In the genomic region with DNA sequence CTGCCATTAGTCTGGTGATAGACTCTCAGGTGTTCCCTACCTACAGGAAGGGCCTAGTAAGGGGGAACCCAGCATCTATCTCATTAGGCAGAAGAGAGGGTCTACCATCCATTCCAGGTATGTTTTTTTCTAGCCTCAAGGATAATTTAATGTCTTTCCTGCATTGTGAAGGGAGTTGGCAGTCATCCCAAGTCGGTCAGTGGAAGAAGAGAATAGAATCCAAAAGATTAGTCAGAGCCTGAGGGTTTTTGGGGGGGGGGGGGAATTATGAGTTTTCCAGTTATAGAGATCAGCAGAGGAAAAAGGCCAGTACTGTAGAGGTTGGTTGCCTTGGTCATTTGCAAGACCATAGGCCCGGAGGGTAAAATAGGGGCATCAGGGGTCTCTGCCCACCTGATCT, we compare ENCODE assay signal across 17 mouse cellular contexts. TPM values are rescaled to one million over a fixed set of nuclear protein-coding genes. Genes with fewer than 3 reads are reported as not detected.
"Had no signal": no experiment of that assay in that cellular context is flagged by ENCODE, and none has a peak within 500 bp of the region (broad histone marks: within the 10 kb centered on the region; RNA-seq: fewer than 3 reads in every experiment).

No protein-coding gene starts in this region.

- H3K36me3 ChIP-seq: limb, embryonic 13.5 days; midbrain, embryonic 15.5 days; neural tube, embryonic 12.5 days had no signal

- H3K9me3 ChIP-seq: midbrain, embryonic 15.5 days; neural tube, embryonic 12.5 days had no signal

- H3K4me1 ChIP-seq: limb, embryonic 13.5 days; midbrain, embryonic 15.5 days; neural tube, embryonic 12.5 days had no signal

- ATAC-seq: midbrain, embryonic 15.5 days had no signal

- H3K27ac ChIP-seq: kidney, postnatal 0 days; layer of hippocampus, adult 2 months; limb, embryonic 13.5 days; midbrain, embryonic 15.5 days; neural tube, embryonic 12.5 days had no signal

- DNase-seq: kidney, adult 8-10 months; retina, postnatal 1 day; right cerebral cortex, postnatal 25 days; thymus, adult 18-20 months; thymus, postnatal 14 days had no signal

- H3K4me2 ChIP-seq: limb, embryonic 13.5 days; liver, embryonic 11.5 days; lung, embryonic 14.5 days; midbrain, embryonic 11.5 days; midbrain, embryonic 15.5 days; neural tube, embryonic 12.5 days had no signal

- H3K4me3 ChIP-seq: layer of hippocampus, adult 2 months; limb, embryonic 13.5 days; midbrain, embryonic 15.5 days; neural tube, embryonic 12.5 days had no signal

- H3K9ac ChIP-seq: limb, embryonic 13.5 days; lung, embryonic 14.5 days; midbrain, embryonic 15.5 days; neural tube, embryonic 12.5 days had no signal

- H3K27me3 ChIP-seq: limb, embryonic 13.5 days; midbrain, embryonic 15.5 days; neural tube, embryonic 12.5 days had no signal

RNA-seq across cellular contexts. Expression of a gene that starts 11.4 kb away (rescaled TPM):
- total RNA-seq: megakaryocyte, adult 5-6 weeks; monocyte, adult 5-6 weeks had no signal
- polyA plus RNA-seq: midbrain, embryonic 11.5 days had no signal

RNA-seq across cellular contexts. Expression of a gene that starts 28.4 kb away (rescaled TPM):
- total RNA-seq: megakaryocyte, adult 5-6 weeks; monocyte, adult 5-6 weeks had no signal
- polyA plus RNA-seq: liver, embryonic 16.5 days; lung, embryonic 14.5 days; small intestine, adult 2 months had no signal
